Mouse (Mus musculus): Measurements from ENCODE around the gene Hoxc10. TPM values are rescaled to one million over a fixed set of nuclear protein-coding genes. Genes with fewer than 3 reads are reported as not detected.

Gene Hoxc10
- polyA plus RNA-seq, 1 experiment from 2014 or later = 4.5 TPM

- ChIA-PET POLR2A (no interaction called here), CTCF (interaction anchor here (0.7 kb wide), 1 partner anchor 10 kb away, joined by 3 read pairs; no protein-coding TSS in a partner anchor)
- DNase-seq (ENCODE audit: low read depth, low spot score) = no peak
- TF ChIP-seq CTCF (IDR thresholded peaks at IDR 0.05) = no peak
- H3K27me3 ChIP-seq = no peaks in the 10 kb centered on the region
- in situ Hi-C loops (cut with MboI; ENCODE audit: low pct_unique_long_range_greater_than_20kb) = loop anchor here (10.0 kb wide), 1 partner anchor 149 kb away; the partner anchor contains the start of gene Smug1
- no peak for ATAC-seq
Observed at GRCm38 (mm10) chr15:103015406-103016166, 49.0 kb downstream of the Hoxc10 start.

- no peak for TF ChIP-seq CTCF (IDR thresholded peaks at IDR 0.05)
- H3K27me3 ChIP-seq = no peaks in the 10 kb centered on the region
- ChIA-PET CTCF (no interaction called here), POLR2A (no interaction called here)
- DNase-seq (ENCODE audit: low read depth, low spot score) (no peak), ATAC-seq (no peak)
- in situ Hi-C loops (cut with MboI; ENCODE audit: low pct_unique_long_range_greater_than_20kb) = loop anchor here (10.0 kb wide), 1 partner anchor 146 kb away; the partner anchor contains the start of gene Smug1
Observed at GRCm38 (mm10) chr15:103018636-103019035, 52.0 kb downstream of the Hoxc10 start, which contains the start of gene Hoxc4. TSS of gene Hoxc4 (plus strand) at chr15:103018934.

- no peak for ATAC-seq
- in situ Hi-C loops (cut with MboI; ENCODE audit: low pct_unique_long_range_greater_than_20kb) = no loop called here
- DNase-seq (ENCODE audit: low read depth, low spot score) = no peak
- no peaks in the 10 kb centered on the region for H3K27me3 ChIP-seq
- POLR2A ChIA-PET = no interaction called here
- CTCF ChIA-PET = interaction anchor here (1.0 to 1.6 kb wide), 2 partner anchors 110 to 156 kb away, joined by 3 to 4 read pairs; no protein-coding TSS in a partner anchor
- TF ChIP-seq CTCF (IDR thresholded peaks at IDR 0.05) = no peak
Observed at GRCm38 (mm10) chr15:103020899-103021418, 54.4 kb downstream of the Hoxc10 start.

Other genes starting within 250 kb of the Hoxc10 start
- 154 TPM for gene Calcoco1, start 244.6 kb upstream of the Hoxc10 start, polyA plus RNA-seq (2021)
- gene Hoxc13, start 45.7 kb upstream of the Hoxc10 start, polyA plus RNA-seq (2021) = 0.04 TPM
- not detected for gene Hoxc12, start 30.0 kb upstream of the Hoxc10 start, polyA plus RNA-seq (2021)
- not detected for gene Hoxc11, start 12.4 kb upstream of the Hoxc10 start, polyA plus RNA-seq (2021)
- gene Hoxc5, start 647 bp downstream of the Hoxc10 start, polyA plus RNA-seq (2021) = 0.56 TPM
- 5.8 TPM for gene Hoxc9, start 9.6 kb downstream of the Hoxc10 start, polyA plus RNA-seq (2021)
- gene Hoxc8, start 23.8 kb downstream of the Hoxc10 start, polyA plus RNA-seq (2021) = 0.41 TPM
- gene Hoxc6, start 31.5 kb downstream of the Hoxc10 start, polyA plus RNA-seq (2021) = 1.8 TPM
- 1.7 TPM for gene Hoxc4, start 52.1 kb downstream of the Hoxc10 start, polyA plus RNA-seq (2021)
- gene Smug1, start 200.3 kb downstream of the Hoxc10 start, polyA plus RNA-seq (2021) = 17.4 TPM

Measured in Patski (cell line).